Mouse (Mus musculus): ENCODE measurements around the gene Cracr2b. TPM values are rescaled to one million over a fixed set of nuclear protein-coding genes. Genes with fewer than 3 reads are reported as not detected.

Gene Cracr2b
- polyA plus RNA-seq, 1 experiment from 2014 or later: 13.1 TPM

- Histone ChIP-seq H3K9me3 (ENCODE audit: control insufficient read depth, low read length) (no peaks in the 10 kb centered on the region), H3K27me3 (ENCODE audit: control insufficient read depth, insufficient read depth, low read length) (peaks cover 51% of the 10 kb centered on the region), H3K36me3 (ENCODE audit: control insufficient read depth, insufficient read depth, low read length) (peaks cover 5% of the 10 kb centered on the region; the same call in 1 of the 2 replicates), H3K4me3 (ENCODE audit: low read length) (peak overlapping the region; percentile 18), H3K4me2 (replicated peaks; ENCODE audit: low read depth, low read length) (peak overlapping the region; percentile 42), H3K27ac (ENCODE audit: low read depth, low read length) (no peak overlapping the region), H3K4me1 (ENCODE audit: control insufficient read depth, insufficient read depth, low read length) (peaks cover 49% of the 10 kb centered on the region), H3K9ac (ENCODE audit: low read depth, low read length) (peak overlapping the region; percentile 42)
- 6% methylated on average over 38 of the region's 38 CpGs for WGBS
- no peak for ATAC-seq (ENCODE audit: low FRiP score, low TSS enrichment)
Observed at GRCm38 (mm10) chr7:141464603-141465201, 3.8 kb downstream of the Cracr2b start.

GRCm38 (mm10) chr7:141465388-141466044, 4.6 kb downstream of the Cracr2b start:
- WGBS: 37% methylated on average over 10 of the region's 10 CpGs
- H3K9ac ChIP-seq (ENCODE audit: low read depth, low read length): 0 out of 2 replicates have a peak overlapping the region, but pooled peaks have one; percentile 12
- peak overlapping the region; percentile 42 for H3K4me2 ChIP-seq (replicated peaks; ENCODE audit: low read depth, low read length)
- H3K4me1 ChIP-seq (ENCODE audit: control insufficient read depth, insufficient read depth, low read length): peaks cover 52% of the 10 kb centered on the region
- H3K27me3 ChIP-seq (ENCODE audit: control insufficient read depth, insufficient read depth, low read length): peaks cover 49% of the 10 kb centered on the region
- 0 out of 2 replicates have a peak overlapping the region, but pooled peaks have one; percentile 18 for H3K4me3 ChIP-seq (ENCODE audit: low read length)
- ATAC-seq (ENCODE audit: low FRiP score, low TSS enrichment): no peak
- H3K27ac ChIP-seq (ENCODE audit: low read depth, low read length): no peak overlapping the region
- no peaks in the 10 kb centered on the region for H3K9me3 ChIP-seq (ENCODE audit: control insufficient read depth, low read length)
- H3K36me3 ChIP-seq (ENCODE audit: control insufficient read depth, insufficient read depth, low read length): peaks cover 13% of the 10 kb centered on the region

GRCm38 (mm10) chr7:141466045-141466394, 5.1 kb downstream of the Cracr2b start:
- Histone ChIP-seq H3K27ac (ENCODE audit: low read depth, low read length) (no peak overlapping the region), H3K4me1 (ENCODE audit: control insufficient read depth, insufficient read depth, low read length) (peaks cover 52% of the 10 kb centered on the region), H3K27me3 (ENCODE audit: control insufficient read depth, insufficient read depth, low read length) (peaks cover 44% of the 10 kb centered on the region), H3K36me3 (ENCODE audit: control insufficient read depth, insufficient read depth, low read length) (peaks cover 18% of the 10 kb centered on the region), H3K4me2 (replicated peaks; ENCODE audit: low read depth, low read length) (no peak overlapping the region), H3K9me3 (ENCODE audit: control insufficient read depth, low read length) (no peaks in the 10 kb centered on the region), H3K9ac (ENCODE audit: low read depth, low read length) (0 out of 2 replicates have a peak overlapping the region, but pooled peaks have one; percentile 12), H3K4me3 (ENCODE audit: low read length) (no peak overlapping the region)
- no peak for ATAC-seq (ENCODE audit: low FRiP score, low TSS enrichment)
- 71% methylated on average over 7 of the region's 7 CpGs for WGBS

GRCm38 (mm10) chr7:141466607-141467148, 5.8 kb downstream of the Cracr2b start:
- H3K27me3 ChIP-seq (ENCODE audit: control insufficient read depth, insufficient read depth, low read length): peaks cover 39% of the 10 kb centered on the region
- H3K4me1 ChIP-seq (ENCODE audit: control insufficient read depth, insufficient read depth, low read length): peaks cover 46% of the 10 kb centered on the region
- peak overlapping the region; percentile 57 for H3K4me3 ChIP-seq (ENCODE audit: low read length)
- H3K9me3 ChIP-seq (ENCODE audit: control insufficient read depth, low read length): no peaks in the 10 kb centered on the region
- WGBS: 56% methylated on average over 10 of the region's 10 CpGs
- peaks cover 24% of the 10 kb centered on the region for H3K36me3 ChIP-seq (ENCODE audit: control insufficient read depth, insufficient read depth, low read length)
- peak overlapping the region; percentile 52 for H3K4me2 ChIP-seq (replicated peaks; ENCODE audit: low read depth, low read length)
- peak overlapping the region; percentile 87 for H3K27ac ChIP-seq (ENCODE audit: low read depth, low read length)
- peak overlapping the region; percentile 71 for H3K9ac ChIP-seq (ENCODE audit: low read depth, low read length)
- no peak for ATAC-seq (ENCODE audit: low FRiP score, low TSS enrichment)

GRCm38 (mm10) chr7:141467230-141468030, 6.5 kb downstream of the Cracr2b start, which contains the start of gene Cd151:
Gene Cd151 (plus strand): TSS chr7:141467392.
- Histone ChIP-seq H3K4me2 (replicated peaks; ENCODE audit: low read depth, low read length) (peak within 1 kb of the TSS; percentile 52), H3K4me3 (ENCODE audit: low read length) (peak within 1 kb of the TSS; percentile 57), H3K9me3 (ENCODE audit: control insufficient read depth, low read length) (no peaks in the 10 kb centered on the region), H3K27ac (ENCODE audit: low read depth, low read length) (peak within 1 kb of the TSS; percentile 87), H3K27me3 (ENCODE audit: control insufficient read depth, insufficient read depth, low read length) (peaks cover 32% of the 10 kb centered on the region), H3K36me3 (ENCODE audit: control insufficient read depth, insufficient read depth, low read length) (peaks cover 31% of the 10 kb centered on the region), H3K4me1 (ENCODE audit: control insufficient read depth, insufficient read depth, low read length) (peaks cover 39% of the 10 kb centered on the region), H3K9ac (ENCODE audit: low read depth, low read length) (peak within 1 kb of the TSS; percentile 71)
- WGBS: under 1% methylated on average over 52 of the region's 52 CpGs
- ATAC-seq (ENCODE audit: low FRiP score, low TSS enrichment): peak; percentile 81

GRCm38 (mm10) chr7:141468164-141468521, 7.2 kb downstream of the Cracr2b start:
- Histone ChIP-seq H3K9me3 (ENCODE audit: control insufficient read depth, low read length) (no peaks in the 10 kb centered on the region), H3K4me3 (ENCODE audit: low read length) (peak overlapping the region; percentile 57), H3K4me2 (replicated peaks; ENCODE audit: low read depth, low read length) (peak overlapping the region; percentile 52), H3K27ac (ENCODE audit: low read depth, low read length) (peak overlapping the region; percentile 87), H3K4me1 (ENCODE audit: control insufficient read depth, insufficient read depth, low read length) (peaks cover 39% of the 10 kb centered on the region), H3K9ac (ENCODE audit: low read depth, low read length) (peak overlapping the region; percentile 71), H3K27me3 (ENCODE audit: control insufficient read depth, insufficient read depth, low read length) (peaks cover 26% of the 10 kb centered on the region), H3K36me3 (ENCODE audit: control insufficient read depth, insufficient read depth, low read length) (peaks cover 36% of the 10 kb centered on the region)
- WGBS: 8% methylated on average over 5 of the region's 5 CpGs
- peak; percentile 13; the same call in 1 of the 2 replicates for ATAC-seq (ENCODE audit: low FRiP score, low TSS enrichment)

GRCm38 (mm10) chr7:141468522-141469211, 7.8 kb downstream of the Cracr2b start:
- 13% methylated on average over 8 of the region's 8 CpGs for WGBS
- H3K36me3 ChIP-seq (ENCODE audit: control insufficient read depth, insufficient read depth, low read length): peaks cover 36% of the 10 kb centered on the region
- ATAC-seq (ENCODE audit: low FRiP score, low TSS enrichment): peak; percentile 75
- H3K4me2 ChIP-seq (replicated peaks; ENCODE audit: low read depth, low read length): peak overlapping the region; percentile 52
- H3K4me1 ChIP-seq (ENCODE audit: control insufficient read depth, insufficient read depth, low read length): peaks cover 44% of the 10 kb centered on the region
- H3K27me3 ChIP-seq (ENCODE audit: control insufficient read depth, insufficient read depth, low read length): peaks cover 20% of the 10 kb centered on the region
- H3K9me3 ChIP-seq (ENCODE audit: control insufficient read depth, low read length): no peaks in the 10 kb centered on the region
- H3K27ac ChIP-seq (ENCODE audit: low read depth, low read length): peak overlapping the region; percentile 87
- peak overlapping the region; percentile 57 for H3K4me3 ChIP-seq (ENCODE audit: low read length)
- H3K9ac ChIP-seq (ENCODE audit: low read depth, low read length): peak overlapping the region; percentile 71

GRCm38 (mm10) chr7:141469352-141469751, 8.5 kb downstream of the Cracr2b start:
- H3K27me3 ChIP-seq (ENCODE audit: control insufficient read depth, insufficient read depth, low read length): peaks cover 14% of the 10 kb centered on the region
- peaks cover 49% of the 10 kb centered on the region for H3K4me1 ChIP-seq (ENCODE audit: control insufficient read depth, insufficient read depth, low read length)
- peak overlapping the region; percentile 87 for H3K27ac ChIP-seq (ENCODE audit: low read depth, low read length)
- peak overlapping the region; percentile 71; the same call in 1 of the 2 replicates for H3K9ac ChIP-seq (ENCODE audit: low read depth, low read length)
- H3K4me3 ChIP-seq (ENCODE audit: low read length): peak overlapping the region; percentile 57; the same call in 1 of the 2 replicates
- H3K9me3 ChIP-seq (ENCODE audit: control insufficient read depth, low read length): no peaks in the 10 kb centered on the region
- peak overlapping the region; percentile 52 for H3K4me2 ChIP-seq (replicated peaks; ENCODE audit: low read depth, low read length)
- 54% methylated on average over 6 of the region's 6 CpGs for WGBS
- no peak for ATAC-seq (ENCODE audit: low FRiP score, low TSS enrichment)
- H3K36me3 ChIP-seq (ENCODE audit: control insufficient read depth, insufficient read depth, low read length): peaks cover 36% of the 10 kb centered on the region

Measured in kidney, embryonic 14.5 days (tissue).